ENCODE assay signal across 13 mouse cellular contexts in genomic region chr14:120841311-120841710, GRCm38 (mm10).
A peak's percentile ranks its signal among the peaks of the same experiment; 100 is the strongest.
DNase-seq lines count a peak whose midpoint lies in the region; ATAC-seq and TF ChIP-seq lines count a peak whose summit lies in the region.
"Had no signal": no experiment of that assay in that cellular context is flagged by ENCODE, and none has a peak within 500 bp of the region (broad histone marks: within the 10 kb centered on the region; RNA-seq: fewer than 3 reads in every experiment).

No protein-coding gene starts in this region.

- WGBS in small intestine, adult 2 months = 15% methylated on average over 6 of the region's 6 CpGs
- WGBS in forebrain, embryonic 12.5 days = 88% methylated on average over 6 of the region's 6 CpGs

- peak overlapping the region; percentile 37 for H3K4me3 ChIP-seq in small intestine, adult 2 months (ENCODE audit: low read depth, low read length)
- H3K4me3 ChIP-seq in forebrain, embryonic 12.5 days (replicated peaks) = no peak overlapping the region
- H3K4me3 ChIP-seq: embryonic facial prominence, embryonic 13.5 days; left cerebral cortex, adult 2 months had no signal

- no peak for TF ChIP-seq CTCF in small intestine, adult 2 months (IDR thresholded peaks at IDR 0.05; ENCODE audit: extremely low read depth, insufficient read length, insufficient replicate concordance, low read depth, low read length)

- no peak overlapping the region for H3K4me2 ChIP-seq in forebrain, embryonic 12.5 days
- H3K4me2 ChIP-seq: embryonic facial prominence, embryonic 13.5 days had no signal

- no peak overlapping the region for H3K9ac ChIP-seq in forebrain, embryonic 12.5 days
- H3K9ac ChIP-seq: embryonic facial prominence, embryonic 13.5 days; liver, embryonic 14.5 days had no signal

- no peak for TF ChIP-seq POLR2A in small intestine, adult 2 months (IDR thresholded peaks at IDR 0.05; ENCODE audit: low read depth, low read length)

- peak; percentile 52 for DNase-seq in adrenal gland, adult 2 months
- no peak for DNase-seq in adrenal gland, postnatal 4 days (ENCODE audit: low spot score in 2 of 2)
- DNase-seq in kidney, adult 8-10 months = peak; percentile 48 to 61
- DNase-seq in kidney, postnatal 4 days = no peak
- peak; percentile 40 for DNase-seq in kidney, postnatal 10 days
- DNase-seq in testis, postnatal 10 days (ENCODE audit: low spot score) = no peak
- DNase-seq: cerebellum, adult 11 months had no signal

- H3K9me3 ChIP-seq in forebrain, embryonic 12.5 days = no peaks in the 10 kb centered on the region
- H3K9me3 ChIP-seq: embryonic facial prominence, embryonic 13.5 days had no signal

- ATAC-seq in forebrain, embryonic 12.5 days (ENCODE audit: low FRiP score) = no peak
- ATAC-seq: midbrain, embryonic 16.5 days had no signal

- no peaks in the 10 kb centered on the region for H3K36me3 ChIP-seq in small intestine, adult 2 months (ENCODE audit: control insufficient read depth, insufficient read depth, low read length)
- H3K36me3 ChIP-seq in forebrain, embryonic 12.5 days (replicated peaks) = no peaks in the 10 kb centered on the region
- H3K36me3 ChIP-seq: embryonic facial prominence, embryonic 13.5 days had no signal

- no peaks in the 10 kb centered on the region for H3K27me3 ChIP-seq in small intestine, adult 2 months (ENCODE audit: control insufficient read depth, insufficient read depth, low read length)
- H3K27me3 ChIP-seq in forebrain, embryonic 12.5 days = no peaks in the 10 kb centered on the region
- H3K27me3 ChIP-seq: embryonic facial prominence, embryonic 13.5 days had no signal

- peaks cover 3% of the 10 kb centered on the region; the same call in 1 of the 2 replicates for H3K4me1 ChIP-seq in small intestine, adult 2 months (ENCODE audit: control insufficient read depth, insufficient read depth, insufficient read length, low read length)
- no peaks in the 10 kb centered on the region for H3K4me1 ChIP-seq in forebrain, embryonic 12.5 days

- H3K27ac ChIP-seq in small intestine, adult 2 months (ENCODE audit: insufficient read depth, low read depth, low read length) = no peak overlapping the region
- no peak overlapping the region for H3K27ac ChIP-seq in forebrain, embryonic 12.5 days
- H3K27ac ChIP-seq: left cerebral cortex, adult 2 months; liver, embryonic 14.5 days had no signal

Comparison
In these comparisons a context has a peak if more than half of its experiments do, and no peak if none do; other contexts are left out.
1. DNase-seq: peak in adrenal gland, adult 2 months (single experiment), kidney, adult 8-10 months (2 of 2) and kidney, postnatal 10 days (single experiment); none in adrenal gland, postnatal 4 days (0 of 2), kidney, postnatal 4 days (0 of 2) and testis, postnatal 10 days (single experiment).